Mouse (Mus musculus) brain, embryonic 14.5 days (tissue): Measurements from ENCODE around the gene Psg27.

Experiments used
- CTCF ChIP-seq: fragments of 200-500 bp; IDR thresholded peaks from 2 replicates; pipeline ENCODE4 v1.5.1; 2012; ENCODE audit warnings: inconsistent platforms, mild to moderate bottlenecking, moderate library complexity, borderline replicate concordance; ENCODE audit not compliant: insufficient read depth, insufficient read length; ENCODE audit errors: extremely low read depth
- POLR2A ChIP-seq: fragments of 200-500 bp; IDR thresholded peaks from 2 replicates; pipeline ENCODE4 v1.6.1; 2012; ENCODE audit warnings: mild to moderate bottlenecking, inconsistent platforms, borderline replicate concordance; ENCODE audit not compliant: poor library complexity, insufficient read depth, insufficient read length, severe bottlenecking; ENCODE audit errors: extremely low read depth

- TF ChIP-seq POLR2A: no peak
- no peak for TF ChIP-seq CTCF
These were observed 42.4 kb downstream of the Psg27 start for GRCm38 (mm10) chr7:18524668-18525067.
